Mouse (Mus musculus) G1E (cell line): ENCODE results near the gene Nfatc2.

Experiments
- CTCF ChIP-seq: IDR thresholded peaks from 2 replicates; pipeline ENCODE4 v1.5.1; 2012; ENCODE audit warnings: low read depth, low read length, inconsistent platforms, mixed read lengths
- GATA1 ChIP-seq: IDR thresholded peaks from 2 replicates; pipeline ENCODE4 v1.6.1; 2012; ENCODE audit warnings: borderline replicate concordance, low read length, inconsistent platforms, mixed read lengths
- TAL1 ChIP-seq: conservative IDR thresholded peaks from 2 replicates; pipeline ENCODE4 v1.6.1; 2012; ENCODE audit warnings: low read depth, low read length, inconsistent platforms, mixed read lengths

DNA sequence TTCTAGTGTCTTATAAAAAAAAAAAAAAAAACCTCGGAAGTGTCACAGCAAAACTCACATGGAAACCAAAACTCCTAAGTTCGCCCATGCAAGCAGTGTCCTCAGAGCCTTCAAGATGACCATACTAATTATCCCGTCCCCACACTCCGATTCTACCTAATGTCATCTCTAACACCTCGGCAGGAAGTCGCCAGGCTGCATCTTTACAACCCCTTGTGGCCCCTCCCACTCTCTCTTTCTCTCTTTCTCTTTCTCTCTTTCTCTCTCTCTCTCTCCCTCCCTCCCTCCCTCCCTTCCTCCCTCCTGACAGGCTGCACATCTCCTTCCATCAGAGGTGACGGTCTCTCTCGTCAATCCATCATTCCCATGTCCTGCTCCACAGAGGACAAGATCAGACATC lies 44.4 kb downstream of the Nfatc2 start:
- TF ChIP-seq CTCF: no peak
- no peak for TF ChIP-seq GATA1
- no peak for TF ChIP-seq TAL1
